Mouse (Mus musculus): Measurements from ENCODE around the gene Plekhm2. TPM values are rescaled to one million over a fixed set of nuclear protein-coding genes. Genes with fewer than 3 reads are reported as not detected.

Gene Plekhm2
- polyA plus RNA-seq, 1 experiment from 2014 or later, result 6.3 TPM

DNA sequence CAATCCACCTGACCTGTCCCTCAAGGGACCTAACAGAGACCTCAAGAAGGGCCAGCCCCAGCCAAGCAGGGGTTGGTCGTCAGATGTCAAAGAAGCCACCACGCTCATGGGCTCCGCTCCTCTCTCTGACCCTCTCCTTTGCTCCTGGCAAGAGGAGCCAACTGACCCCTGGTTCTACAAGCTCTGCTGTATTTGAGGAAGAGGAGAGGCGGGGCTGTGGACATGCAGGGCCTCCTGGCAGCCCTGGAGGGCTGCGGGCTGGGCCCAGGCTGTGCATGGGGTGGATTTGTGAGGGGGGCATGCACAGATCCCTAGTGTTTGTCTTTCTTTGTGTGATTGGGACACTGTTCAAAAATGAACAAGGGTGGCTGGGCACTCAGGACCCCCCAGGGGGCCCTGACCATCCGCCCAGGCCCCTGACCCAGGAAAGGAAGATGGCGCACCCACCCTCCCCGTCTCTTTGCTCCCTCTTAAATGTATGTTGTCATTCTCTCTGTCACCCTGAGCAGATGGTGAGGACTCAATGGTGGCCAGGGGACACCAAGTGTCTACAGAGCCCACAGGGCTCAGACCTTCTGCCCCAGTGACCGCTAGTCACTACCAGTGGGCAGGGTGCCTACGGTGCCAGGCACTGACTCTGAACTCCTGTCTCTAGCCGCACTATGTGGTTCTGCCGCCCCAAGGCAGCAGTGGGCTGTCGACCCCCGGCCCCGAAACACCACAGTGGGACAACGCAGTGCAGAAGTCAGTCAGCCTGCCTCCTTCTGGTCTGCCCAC, 38.7 kb downstream of the Plekhm2 start:
- ATAC-seq (ENCODE audit: low FRiP score), result no peak
- no peaks in the 10 kb centered on the region for H3K9me3 ChIP-seq (replicated peaks)
- WGBS, result 93% methylated on average over 16 of the region's 16 CpGs
- no peak overlapping the region for H3K4me3 ChIP-seq
- peaks cover 57% of the 10 kb centered on the region for H3K36me3 ChIP-seq
- H3K27me3 ChIP-seq, result no peaks in the 10 kb centered on the region
- no peak overlapping the region for H3K9ac ChIP-seq
- H3K4me2 ChIP-seq (replicated peaks), result no peak overlapping the region
- H3K4me1 ChIP-seq, result 0 out of 2 replicates have a peak, but pooled peaks cover 4% of the 10 kb centered on the region
- no peak overlapping the region for H3K27ac ChIP-seq

DNA sequence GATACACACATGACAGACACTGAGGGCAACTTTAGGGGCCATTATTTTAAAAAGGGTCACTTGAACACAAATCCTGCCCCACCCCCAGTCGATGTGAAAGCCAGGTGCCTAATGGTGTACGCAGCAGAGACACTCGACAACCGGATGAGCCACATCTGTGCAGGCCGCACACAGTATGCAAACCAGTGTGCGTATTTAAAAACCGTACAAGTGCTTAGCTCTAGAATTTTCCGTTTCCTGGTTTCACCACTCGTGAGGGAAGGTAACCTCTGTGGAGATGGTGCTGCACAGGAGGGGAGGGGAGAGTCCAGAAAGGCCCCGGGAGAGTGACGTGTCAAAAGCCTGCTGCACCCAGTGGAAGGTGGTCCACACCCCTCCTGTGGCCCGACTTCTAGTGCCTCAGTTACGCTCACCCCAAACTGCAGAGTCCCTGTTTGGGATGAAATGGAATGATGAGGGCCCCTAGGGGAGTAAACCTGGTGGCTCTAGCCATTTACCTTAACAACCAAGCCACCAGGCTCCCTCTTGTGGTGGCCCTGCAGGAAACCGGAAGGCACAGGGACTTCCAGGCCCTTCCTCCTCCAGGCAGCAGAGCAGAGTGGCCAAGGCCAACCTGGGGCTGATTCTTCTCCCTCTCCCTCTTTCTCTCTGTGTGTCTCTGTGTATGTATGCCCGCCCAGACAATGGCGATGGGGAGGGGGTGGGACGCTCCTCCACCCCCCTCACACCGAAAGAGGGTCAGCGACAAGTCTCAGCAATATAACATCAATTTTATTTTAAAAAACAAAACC, 39.5 kb downstream of the Plekhm2 start:
- Histone ChIP-seq H3K36me3 (peaks cover 50% of the 10 kb centered on the region), H3K4me1 (0 out of 2 replicates have a peak, but pooled peaks cover 4% of the 10 kb centered on the region), H3K27ac (no peak overlapping the region), H3K4me3 (no peak overlapping the region), H3K9ac (no peak overlapping the region), H3K9me3 (replicated peaks) (no peaks in the 10 kb centered on the region), H3K27me3 (no peaks in the 10 kb centered on the region), H3K4me2 (replicated peaks) (no peak overlapping the region)
- no peak for ATAC-seq (ENCODE audit: low FRiP score)
- 77% methylated on average over 19 of the region's 19 CpGs for WGBS

DNA sequence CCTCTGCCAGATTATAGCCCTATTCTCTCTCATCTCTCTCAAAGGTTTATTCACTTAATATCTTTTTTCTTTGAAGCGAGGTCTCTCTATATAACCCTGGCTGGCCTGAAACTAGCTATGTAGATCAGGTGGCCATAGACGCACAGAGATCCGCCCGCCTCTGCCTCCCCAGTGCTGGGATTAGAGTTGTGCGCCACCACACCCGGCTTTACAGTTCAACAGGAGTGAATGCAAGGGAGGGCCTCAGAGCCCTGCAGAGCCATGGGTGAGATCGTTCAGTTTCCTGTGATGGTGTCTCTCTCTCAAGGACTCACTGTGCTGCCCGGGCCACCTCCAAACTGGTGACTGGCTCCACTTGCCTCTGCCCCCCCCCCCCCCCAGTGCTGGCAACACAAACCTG, 40.6 kb downstream of the Plekhm2 start:
- WGBS, result 90% methylated on average over 8 of the region's 8 CpGs
- Histone ChIP-seq H3K9me3 (replicated peaks) (no peaks in the 10 kb centered on the region), H3K36me3 (peaks cover 39% of the 10 kb centered on the region), H3K4me3 (no peak overlapping the region), H3K4me2 (replicated peaks) (no peak overlapping the region), H3K27me3 (no peaks in the 10 kb centered on the region), H3K9ac (no peak overlapping the region), H3K27ac (no peak overlapping the region), H3K4me1 (0 out of 2 replicates have a peak, but pooled peaks cover 4% of the 10 kb centered on the region)
- no peak for ATAC-seq (ENCODE audit: low FRiP score)

DNA sequence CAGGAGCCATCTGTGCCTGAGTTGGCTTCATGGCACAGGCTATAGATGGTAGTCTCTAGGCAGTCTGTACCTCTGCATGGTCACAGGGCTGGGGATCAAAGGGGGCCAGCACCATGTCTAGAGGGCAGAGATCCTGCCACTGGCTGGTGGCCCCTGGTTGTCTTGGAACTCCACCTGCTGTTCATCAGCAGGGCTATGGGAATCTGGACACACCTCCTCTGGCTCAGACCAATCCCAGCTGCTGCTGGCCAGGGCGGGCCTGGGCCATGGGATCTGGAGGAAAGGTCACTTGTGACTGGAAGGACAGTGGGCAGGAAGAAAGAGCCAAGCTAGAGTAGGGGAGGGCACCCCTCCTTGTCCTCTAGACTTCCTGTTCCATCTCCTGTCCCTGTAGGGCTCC, 41.0 kb downstream of the Plekhm2 start, which contains the start of gene Slc25a34:
TSS of gene Slc25a34 (minus strand) at position 156 of the 400 bp plus-strand sequence.
- no peak within 1 kb of the TSS for H3K4me2 ChIP-seq (replicated peaks)
- no peaks in the 10 kb centered on the region for H3K27me3 ChIP-seq
- no peak within 1 kb of the TSS for H3K4me3 ChIP-seq
- no peak within 1 kb of the TSS for H3K27ac ChIP-seq
- H3K9me3 ChIP-seq (replicated peaks), result no peaks in the 10 kb centered on the region
- H3K4me1 ChIP-seq, result 0 out of 2 replicates have a peak, but pooled peaks cover 4% of the 10 kb centered on the region
- WGBS, result 50% methylated on average over 1 of the region's 1 CpGs
- ATAC-seq (ENCODE audit: low FRiP score), result no peak
- H3K36me3 ChIP-seq, result peaks cover 34% of the 10 kb centered on the region
- H3K9ac ChIP-seq, result no peak within 1 kb of the TSS

DNA sequence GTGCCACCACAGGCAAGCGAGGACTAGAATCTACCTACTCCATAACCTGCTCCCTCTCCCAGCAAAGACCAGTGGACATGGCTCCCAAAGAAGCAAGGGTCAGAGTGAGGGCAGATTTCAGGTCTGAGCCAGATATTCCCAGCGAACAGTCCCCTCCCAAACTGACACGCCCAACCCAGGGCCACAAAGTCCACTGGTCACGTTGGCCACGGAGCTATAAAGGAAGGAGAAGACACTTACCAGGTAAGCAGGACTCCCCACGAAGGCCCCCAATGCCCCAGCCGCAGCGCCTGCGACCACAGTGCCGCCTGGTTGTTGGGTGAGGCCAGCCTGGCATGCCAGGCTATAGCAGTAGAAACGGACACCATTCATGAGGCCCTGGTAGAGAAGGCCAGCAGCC, 41.7 kb downstream of the Plekhm2 start:
- ATAC-seq (ENCODE audit: low FRiP score), result no peak
- WGBS, result 87% methylated on average over 11 of the region's 11 CpGs
- Histone ChIP-seq H3K4me3 (no peak overlapping the region), H3K36me3 (peaks cover 28% of the 10 kb centered on the region), H3K4me1 (peaks cover 5% of the 10 kb centered on the region), H3K27ac (no peak overlapping the region), H3K9me3 (replicated peaks) (no peaks in the 10 kb centered on the region), H3K4me2 (replicated peaks) (no peak overlapping the region), H3K27me3 (peaks cover 2% of the 10 kb centered on the region; the same call in 1 of the 2 replicates), H3K9ac (no peak overlapping the region)

DNA sequence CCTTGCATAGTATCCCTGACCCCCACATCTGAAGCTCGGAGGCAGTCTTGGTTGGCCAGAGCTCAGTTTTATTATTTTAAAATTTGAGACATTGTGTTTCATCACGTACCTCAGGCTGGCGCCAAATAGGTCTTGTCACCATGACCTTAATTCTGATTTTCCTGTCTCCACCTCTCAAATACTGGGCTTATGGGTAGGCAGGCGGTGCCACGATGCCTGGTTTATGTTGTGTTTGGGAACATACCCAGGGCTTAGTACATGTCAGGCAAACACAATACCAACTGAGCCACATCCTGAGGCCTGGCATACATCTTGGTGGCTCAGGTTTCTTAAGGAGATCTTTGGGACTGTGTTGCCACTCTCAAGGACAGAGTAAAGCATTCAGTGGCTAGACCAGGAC, 42.1 kb downstream of the Plekhm2 start:
- no peak overlapping the region for H3K9ac ChIP-seq
- H3K36me3 ChIP-seq, result peaks cover 24% of the 10 kb centered on the region
- 89% methylated on average over 5 of the region's 5 CpGs for WGBS
- H3K27ac ChIP-seq, result no peak overlapping the region
- peaks cover 6% of the 10 kb centered on the region; the same call in 1 of the 2 replicates for H3K27me3 ChIP-seq
- no peaks in the 10 kb centered on the region for H3K9me3 ChIP-seq (replicated peaks)
- H3K4me3 ChIP-seq, result no peak overlapping the region
- H3K4me2 ChIP-seq (replicated peaks), result no peak overlapping the region
- H3K4me1 ChIP-seq, result peaks cover 10% of the 10 kb centered on the region
- ATAC-seq (ENCODE audit: low FRiP score), result no peak

DNA sequence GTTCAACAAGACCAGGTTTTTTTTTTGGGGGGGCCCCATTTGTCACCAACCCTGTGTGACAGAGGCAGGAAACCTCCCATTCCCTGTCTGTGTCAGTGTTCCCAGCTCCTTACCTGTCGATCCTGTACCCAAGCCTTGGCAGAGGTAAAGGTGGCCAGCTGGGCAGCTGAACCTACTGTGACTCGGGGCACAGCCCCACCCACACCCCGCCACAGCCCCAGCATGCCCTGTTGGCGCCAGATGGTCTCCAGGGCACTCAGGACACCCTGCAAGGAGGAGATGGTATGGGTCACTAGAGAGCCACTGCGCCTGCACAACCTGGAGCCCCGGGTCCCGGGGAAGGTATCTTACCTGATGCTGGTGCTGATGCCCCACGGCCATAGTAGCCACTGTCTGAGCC, 42.6 kb downstream of the Plekhm2 start:
- WGBS, result 84% methylated on average over 8 of the region's 8 CpGs

DNA sequence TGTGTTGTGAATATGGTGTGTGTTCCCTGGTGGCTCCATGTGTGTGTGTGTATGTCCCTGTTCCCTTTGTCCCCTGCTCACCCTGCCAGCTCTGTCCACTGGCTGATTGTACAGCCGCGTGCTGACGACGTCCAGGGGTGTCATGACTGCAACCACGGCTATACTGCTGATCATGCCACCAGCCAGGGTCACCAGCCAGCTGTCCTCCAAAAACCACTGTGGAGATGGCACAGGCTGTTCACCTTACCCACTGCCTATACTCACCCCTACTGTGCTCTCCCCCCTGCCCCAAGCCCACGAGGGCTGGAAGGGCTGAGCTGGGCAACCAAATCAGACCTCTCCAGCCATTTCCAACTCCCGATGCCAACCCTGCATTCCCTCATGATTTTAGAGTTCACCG, 43.4 kb downstream of the Plekhm2 start:
- ATAC-seq (ENCODE audit: low FRiP score), result no peak
- H3K9ac ChIP-seq, result no peak overlapping the region
- 85% methylated on average over 8 of the region's 8 CpGs for WGBS

More for the DNA sequence above, 42.6 kb downstream of the Plekhm2 start:
- ATAC-seq (ENCODE audit: low FRiP score), result no peak
- Histone ChIP-seq H3K27me3 (peaks cover 8% of the 10 kb centered on the region; the same call in 1 of the 2 replicates), H3K9ac (no peak overlapping the region), H3K4me2 (replicated peaks) (no peak overlapping the region), H3K36me3 (peaks cover 20% of the 10 kb centered on the region), H3K4me3 (no peak overlapping the region), H3K4me1 (peaks cover 10% of the 10 kb centered on the region), H3K27ac (no peak overlapping the region), H3K9me3 (replicated peaks) (no peaks in the 10 kb centered on the region)

DNA sequence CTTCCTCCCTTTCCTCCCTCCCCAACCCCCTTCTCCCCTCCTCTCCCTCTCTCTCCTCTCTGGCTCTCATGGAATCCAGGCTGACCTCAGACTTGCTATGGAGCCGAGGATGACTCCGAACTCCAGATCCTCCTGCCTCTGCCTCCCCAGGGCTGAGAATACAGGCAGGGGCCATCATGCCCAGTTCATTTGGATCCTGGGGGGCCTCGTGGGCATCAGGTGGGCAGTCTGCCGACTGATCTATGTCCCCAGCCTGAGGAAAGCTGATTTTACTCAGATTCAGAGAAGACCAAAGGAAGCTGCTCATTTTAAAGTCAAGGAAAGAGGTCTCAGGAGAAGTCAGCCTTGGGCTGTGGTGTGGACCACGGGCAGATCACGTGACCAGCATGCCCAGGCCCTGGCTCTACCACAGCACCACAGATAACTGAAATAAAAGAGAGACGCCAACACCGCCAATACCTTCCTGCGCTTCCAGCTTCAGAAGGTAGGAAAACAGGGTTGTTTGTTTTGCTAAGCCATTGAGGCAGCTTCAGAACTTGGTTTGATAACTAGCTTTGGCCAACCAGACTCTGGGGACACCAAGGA, 45.3 kb downstream of the Plekhm2 start:
- ATAC-seq (ENCODE audit: low FRiP score), result no peak
- Histone ChIP-seq H3K4me1 (peaks cover 10% of the 10 kb centered on the region), H3K9me3 (replicated peaks) (no peaks in the 10 kb centered on the region), H3K27ac (no peak overlapping the region), H3K9ac (no peak overlapping the region), H3K36me3 (no peaks in the 10 kb centered on the region), H3K4me3 (no peak overlapping the region), H3K4me2 (replicated peaks) (no peak overlapping the region), H3K27me3 (peaks cover 8% of the 10 kb centered on the region; the same call in 1 of the 2 replicates)
- 89% methylated on average over 9 of the region's 9 CpGs for WGBS

More for the DNA sequence above, 43.4 kb downstream of the Plekhm2 start:
- Histone ChIP-seq H3K4me1 (peaks cover 10% of the 10 kb centered on the region), H3K4me2 (replicated peaks) (no peak overlapping the region), H3K9me3 (replicated peaks) (no peaks in the 10 kb centered on the region), H3K27me3 (peaks cover 8% of the 10 kb centered on the region; the same call in 1 of the 2 replicates), H3K36me3 (peaks cover 14% of the 10 kb centered on the region), H3K4me3 (no peak overlapping the region), H3K27ac (no peak overlapping the region)

DNA sequence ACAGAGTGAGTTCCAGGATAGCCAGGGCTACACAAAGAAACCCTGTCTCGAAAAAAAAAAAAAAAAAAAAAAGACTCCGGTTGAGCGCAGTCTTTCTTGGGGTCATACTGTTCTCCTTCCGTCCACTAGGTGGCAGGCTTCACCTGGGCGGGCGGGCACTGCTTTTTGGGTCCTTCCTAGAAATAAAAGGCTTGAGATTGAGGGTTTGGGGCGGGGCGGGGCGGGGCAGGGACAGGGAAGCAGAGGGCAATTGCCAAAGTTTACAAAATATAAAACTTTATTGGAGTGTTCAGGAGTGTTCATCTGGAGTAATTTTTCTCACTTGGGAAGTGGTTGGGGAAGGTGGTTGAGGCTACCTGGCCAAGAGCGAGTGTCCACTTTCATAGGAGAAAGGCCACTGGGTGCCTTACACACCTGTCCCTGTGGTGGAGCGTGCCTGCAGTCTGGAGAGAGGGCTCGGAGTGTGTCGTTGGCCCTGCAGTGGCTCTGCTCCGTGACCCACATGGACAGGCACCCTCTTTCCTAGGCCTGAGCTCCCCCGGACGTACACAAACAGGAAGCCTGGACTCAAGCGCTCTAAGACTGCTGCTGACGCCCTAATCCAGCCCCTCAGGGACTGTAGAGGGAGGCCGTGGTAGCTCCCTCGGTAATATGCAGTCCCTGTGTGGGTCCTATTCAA, 46.0 kb downstream of the Plekhm2 start, which contains the start of gene Tmem82:
TSS of gene Tmem82 (minus strand) at position 69 of the 679 bp plus-strand sequence.
- Histone ChIP-seq H3K27me3 (peaks cover 8% of the 10 kb centered on the region; the same call in 1 of the 2 replicates), H3K4me2 (replicated peaks) (peak within 1 kb of the TSS; percentile 46), H3K9ac (0 out of 2 replicates have a peak within 1 kb of the TSS, but pooled peaks have one; percentile 18), H3K36me3 (no peaks in the 10 kb centered on the region), H3K4me1 (peaks cover 10% of the 10 kb centered on the region), H3K27ac (no peak within 1 kb of the TSS), H3K9me3 (replicated peaks) (no peaks in the 10 kb centered on the region), H3K4me3 (peak within 1 kb of the TSS; percentile 16; the same call in 1 of the 2 replicates)
- 0 out of 2 replicates have a peak, but pooled peaks have one; percentile 32 for ATAC-seq (ENCODE audit: low FRiP score)
- WGBS, result 27% methylated on average over 20 of the region's 20 CpGs

DNA sequence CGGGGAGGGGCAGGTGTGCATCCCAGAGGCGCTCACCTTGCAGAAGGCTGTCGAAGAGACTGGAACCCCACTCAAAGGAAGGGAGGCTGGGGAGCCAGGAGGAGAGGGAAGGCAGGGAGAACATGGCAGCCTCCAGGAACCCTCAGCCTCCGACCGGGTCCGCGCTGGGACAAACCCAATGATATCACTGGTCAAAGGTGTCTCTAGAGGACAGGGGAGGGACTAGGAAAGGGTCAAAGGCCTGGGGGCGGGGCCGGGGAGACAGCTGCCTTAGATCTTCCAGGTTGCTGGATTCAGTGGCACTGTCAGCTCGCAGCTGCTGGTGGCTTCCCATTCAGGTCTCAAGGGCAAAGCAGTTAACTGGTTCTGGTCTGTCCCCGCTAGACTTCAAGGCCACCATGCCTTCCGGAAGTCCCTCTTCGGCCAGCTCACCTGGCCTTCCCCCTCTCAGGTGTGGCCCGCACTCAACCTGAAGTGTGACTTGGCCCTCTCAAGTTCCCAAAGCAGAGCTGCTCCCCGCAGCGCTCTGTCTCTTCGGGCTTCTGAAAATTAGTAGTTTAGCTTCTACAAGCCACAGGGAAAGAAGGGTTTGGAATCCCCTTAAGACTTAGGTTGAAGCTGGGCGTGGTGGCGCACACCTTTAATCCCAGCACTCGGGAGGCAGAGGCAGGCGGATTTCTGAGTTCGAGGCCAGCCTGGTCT, 46.7 kb downstream of the Plekhm2 start:
- H3K4me1 ChIP-seq, result peaks cover 7% of the 10 kb centered on the region
- H3K27me3 ChIP-seq, result peaks cover 8% of the 10 kb centered on the region; the same call in 1 of the 2 replicates
- H3K4me2 ChIP-seq (replicated peaks), result peak overlapping the region; percentile 46
- 13% methylated on average over 22 of the region's 22 CpGs for WGBS
- H3K27ac ChIP-seq, result no peak overlapping the region
- 0 out of 2 replicates have a peak overlapping the region, but pooled peaks have one; percentile 18 for H3K9ac ChIP-seq
- H3K36me3 ChIP-seq, result no peaks in the 10 kb centered on the region
- peak; percentile 33; the same call in 1 of the 2 replicates for ATAC-seq (ENCODE audit: low FRiP score)
- H3K4me3 ChIP-seq, result peak overlapping the region; percentile 16; the same call in 1 of the 2 replicates
- no peaks in the 10 kb centered on the region for H3K9me3 ChIP-seq (replicated peaks)
